Mouse (Mus musculus): ENCODE data around the gene Anp32b. TPM values are rescaled to one million over a fixed set of nuclear protein-coding genes. Genes with fewer than 3 reads are reported as not detected.

The Anp32b gene
- polyA plus RNA-seq, 1 experiment: 23.4 TPM

GRCm38 (mm10) chr4:46465740-46466139, 15.0 kb downstream of the Anp32b start:
- Histone ChIP-seq H3K36me3 (ENCODE audit: control insufficient read depth, insufficient read depth, low read length) (peaks cover 61% of the 10 kb centered on the region), H3K27ac (ENCODE audit: insufficient read depth, low read depth, low read length) (no peak overlapping the region), H3K4me3 (ENCODE audit: low read depth, low read length) (no peak overlapping the region), H3K4me1 (ENCODE audit: control insufficient read depth, insufficient read depth, insufficient read length, low read length) (no peaks in the 10 kb centered on the region), H3K27me3 (ENCODE audit: control insufficient read depth, insufficient read depth, low read length) (no peaks in the 10 kb centered on the region)
- 76% methylated on average over 3 of the region's 3 CpGs for WGBS
- TF ChIP-seq CTCF (IDR thresholded peaks at IDR 0.05; ENCODE audit: extremely low read depth, insufficient read length, insufficient replicate concordance, low read depth, low read length) (peak; percentile 14; the same call in 1 of the 2 replicates), POLR2A (IDR thresholded peaks at IDR 0.05; ENCODE audit: low read depth, low read length) (no peak)

GRCm38 (mm10) chr4:46475101-46475500, 24.4 kb downstream of the Anp32b start:
- 91% methylated on average over 5 of the region's 5 CpGs for WGBS
- Histone ChIP-seq H3K4me3 (ENCODE audit: low read depth, low read length) (no peak overlapping the region), H3K36me3 (ENCODE audit: control insufficient read depth, insufficient read depth, low read length) (peaks cover 37% of the 10 kb centered on the region), H3K27ac (ENCODE audit: insufficient read depth, low read depth, low read length) (no peak overlapping the region), H3K27me3 (ENCODE audit: control insufficient read depth, insufficient read depth, low read length) (no peaks in the 10 kb centered on the region), H3K4me1 (ENCODE audit: control insufficient read depth, insufficient read depth, insufficient read length, low read length) (no peaks in the 10 kb centered on the region)
- TF ChIP-seq CTCF (IDR thresholded peaks at IDR 0.05; ENCODE audit: extremely low read depth, insufficient read length, insufficient replicate concordance, low read depth, low read length) (no peak), POLR2A (IDR thresholded peaks at IDR 0.05; ENCODE audit: low read depth, low read length) (no peak)

- Histone ChIP-seq H3K4me1 (ENCODE audit: control insufficient read depth, insufficient read depth, insufficient read length, low read length) (no peaks in the 10 kb centered on the region), H3K4me3 (ENCODE audit: low read depth, low read length) (no peak overlapping the region), H3K27me3 (ENCODE audit: control insufficient read depth, insufficient read depth, low read length) (no peaks in the 10 kb centered on the region), H3K36me3 (ENCODE audit: control insufficient read depth, insufficient read depth, low read length) (peaks cover 10% of the 10 kb centered on the region; the same call in 1 of the 2 replicates), H3K27ac (ENCODE audit: insufficient read depth, low read depth, low read length) (no peak overlapping the region)
- 94% methylated on average over 2 of the region's 2 CpGs for WGBS
- no peak for TF ChIP-seq CTCF (IDR thresholded peaks at IDR 0.05; ENCODE audit: extremely low read depth, insufficient read length, insufficient replicate concordance, low read depth, low read length)
- no peak for TF ChIP-seq POLR2A (IDR thresholded peaks at IDR 0.05; ENCODE audit: low read depth, low read length)
Measured at GRCm38 (mm10) chr4:46479081-46479480, 28.4 kb downstream of the Anp32b start.

- no peak for TF ChIP-seq CTCF (IDR thresholded peaks at IDR 0.05; ENCODE audit: extremely low read depth, insufficient read length, insufficient replicate concordance, low read depth, low read length)
- no peak for TF ChIP-seq POLR2A (IDR thresholded peaks at IDR 0.05; ENCODE audit: low read depth, low read length)
- peak overlapping the region; percentile 57 for H3K27ac ChIP-seq (ENCODE audit: insufficient read depth, low read depth, low read length)
- 32% methylated on average over 14 of the region's 14 CpGs for WGBS
- H3K4me3 ChIP-seq (ENCODE audit: low read depth, low read length): no peak overlapping the region
- H3K36me3 ChIP-seq (ENCODE audit: control insufficient read depth, insufficient read depth, low read length): no peaks in the 10 kb centered on the region
- no peaks in the 10 kb centered on the region for H3K27me3 ChIP-seq (ENCODE audit: control insufficient read depth, insufficient read depth, low read length)
- H3K4me1 ChIP-seq (ENCODE audit: control insufficient read depth, insufficient read depth, insufficient read length, low read length): peaks cover 9% of the 10 kb centered on the region
Measured at GRCm38 (mm10) chr4:46485696-46486417, 35.2 kb downstream of the Anp32b start.

GRCm38 (mm10) chr4:46487348-46487747, 36.6 kb downstream of the Anp32b start:
- Histone ChIP-seq H3K36me3 (ENCODE audit: control insufficient read depth, insufficient read depth, low read length) (no peaks in the 10 kb centered on the region), H3K27me3 (ENCODE audit: control insufficient read depth, insufficient read depth, low read length) (no peaks in the 10 kb centered on the region), H3K4me1 (ENCODE audit: control insufficient read depth, insufficient read depth, insufficient read length, low read length) (peaks cover 9% of the 10 kb centered on the region), H3K27ac (ENCODE audit: insufficient read depth, low read depth, low read length) (no peak overlapping the region), H3K4me3 (ENCODE audit: low read depth, low read length) (no peak overlapping the region)
- TF ChIP-seq CTCF (IDR thresholded peaks at IDR 0.05; ENCODE audit: extremely low read depth, insufficient read length, insufficient replicate concordance, low read depth, low read length) (no peak), POLR2A (IDR thresholded peaks at IDR 0.05; ENCODE audit: low read depth, low read length) (no peak)
- WGBS: 71% methylated on average over 5 of the region's 5 CpGs

- peak; percentile 75 for TF ChIP-seq POLR2A (IDR thresholded peaks at IDR 0.05; ENCODE audit: low read depth, low read length)
- TF ChIP-seq CTCF (IDR thresholded peaks at IDR 0.05; ENCODE audit: extremely low read depth, insufficient read length, insufficient replicate concordance, low read depth, low read length): no peak
- peak within 1 kb of the TSS; percentile 96 for H3K4me3 ChIP-seq (ENCODE audit: low read depth, low read length)
- WGBS: 1% methylated on average over 58 of the region's 58 CpGs
- peaks cover 15% of the 10 kb centered on the region for H3K36me3 ChIP-seq (ENCODE audit: control insufficient read depth, insufficient read depth, low read length)
- peaks cover 9% of the 10 kb centered on the region for H3K4me1 ChIP-seq (ENCODE audit: control insufficient read depth, insufficient read depth, insufficient read length, low read length)
- H3K27me3 ChIP-seq (ENCODE audit: control insufficient read depth, insufficient read depth, low read length): no peaks in the 10 kb centered on the region
- peak within 1 kb of the TSS; percentile 7; the same call in 1 of the 2 replicates for H3K27ac ChIP-seq (ENCODE audit: insufficient read depth, low read depth, low read length)
Measured at GRCm38 (mm10) chr4:46489028-46489925, 38.6 kb downstream of the Anp32b start, which contains the start of gene Nans. TSS of gene Nans (plus strand) at chr4:46489248.

GRCm38 (mm10) chr4:46493071-46493470, 42.4 kb downstream of the Anp32b start:
- no peak overlapping the region for H3K27ac ChIP-seq (ENCODE audit: insufficient read depth, low read depth, low read length)
- WGBS: 97% methylated on average over 6 of the region's 6 CpGs
- H3K27me3 ChIP-seq (ENCODE audit: control insufficient read depth, insufficient read depth, low read length): no peaks in the 10 kb centered on the region
- no peak overlapping the region for H3K4me3 ChIP-seq (ENCODE audit: low read depth, low read length)
- no peak for TF ChIP-seq CTCF (IDR thresholded peaks at IDR 0.05; ENCODE audit: extremely low read depth, insufficient read length, insufficient replicate concordance, low read depth, low read length)
- no peak for TF ChIP-seq POLR2A (IDR thresholded peaks at IDR 0.05; ENCODE audit: low read depth, low read length)
- H3K4me1 ChIP-seq (ENCODE audit: control insufficient read depth, insufficient read depth, insufficient read length, low read length): peaks cover 8% of the 10 kb centered on the region
- peaks cover 24% of the 10 kb centered on the region for H3K36me3 ChIP-seq (ENCODE audit: control insufficient read depth, insufficient read depth, low read length)

All from small intestine, adult 2 months (tissue).